Comparison of ENCODE assay signal across 8 mouse cellular contexts in genomic region chrX:38563941-38564541, GRCm38 (mm10). TPM values are rescaled to one million over a fixed set of nuclear protein-coding genes. Genes with fewer than 3 reads are reported as not detected.
A peak's percentile ranks its signal among the peaks of the same experiment; 100 is the strongest.
DNase-seq lines count a peak whose midpoint lies in the region; ATAC-seq lines count a peak whose summit lies in the region.

No protein-coding gene starts in this region.

- no peaks in the 10 kb centered on the region for H3K36me3 ChIP-seq in intestine, embryonic 16.5 days (ENCODE audit: control insufficient read depth, insufficient read depth, low read length)
- H3K36me3 ChIP-seq in limb, embryonic 10.5 days = peaks cover 24% of the 10 kb centered on the region
- peaks cover 24% of the 10 kb centered on the region for H3K36me3 ChIP-seq in midbrain, embryonic 10.5 days
- H3K36me3 ChIP-seq in stomach, embryonic 14.5 days (ENCODE audit: control insufficient read depth, insufficient read depth, low read length) = no peaks in the 10 kb centered on the region

- peak overlapping the region; percentile 60 for H3K4me3 ChIP-seq in intestine, embryonic 16.5 days (ENCODE audit: low read length)
- H3K4me3 ChIP-seq in limb, embryonic 10.5 days = peak overlapping the region; percentile 59
- peak overlapping the region; percentile 63 for H3K4me3 ChIP-seq in midbrain, embryonic 10.5 days
- H3K4me3 ChIP-seq in stomach, embryonic 14.5 days (ENCODE audit: low read depth, low read length) = peak overlapping the region; percentile 44

- H3K9me3 ChIP-seq in intestine, embryonic 16.5 days (ENCODE audit: control insufficient read depth, low read length) = no peaks in the 10 kb centered on the region
- no peaks in the 10 kb centered on the region for H3K9me3 ChIP-seq in limb, embryonic 10.5 days (replicated peaks)
- no peaks in the 10 kb centered on the region for H3K9me3 ChIP-seq in midbrain, embryonic 10.5 days (replicated peaks)
- no peaks in the 10 kb centered on the region for H3K9me3 ChIP-seq in stomach, embryonic 14.5 days (ENCODE audit: control insufficient read depth, low read depth, low read length)

- peak overlapping the region; percentile 80 for H3K9ac ChIP-seq in intestine, embryonic 16.5 days (ENCODE audit: low read depth, low read length)
- H3K9ac ChIP-seq in stomach, embryonic 14.5 days (replicated peaks; ENCODE audit: low read depth, low read length) = peak overlapping the region; percentile 25

- ATAC-seq in intestine, embryonic 16.5 days = peak; percentile 12; the same call in 1 of the 2 replicates
- no peak for ATAC-seq in stomach, embryonic 14.5 days (ENCODE audit: insufficient number of reproducible peaks, insufficient read depth, low FRiP score, low read depth)

- peak; percentile 5 for DNase-seq in embryo, embryonic 9.5 days (ENCODE audit: extremely low spot score)
- DNase-seq in embryo, embryonic 10.5 days (ENCODE audit: low spot score) = no peak
- peak; percentile 50 for DNase-seq in cerebellum, adult 11-12 months
- DNase-seq in frontal cortex, postnatal 14 days (ENCODE audit: low spot score in 2 of 2) = peak; percentile 4 to 12
- peak; percentile 36 for DNase-seq in limb, embryonic 10.5 days (ENCODE audit: low spot score)
- no peak for DNase-seq in midbrain, embryonic 10.5 days (ENCODE audit: low spot score)

- peak overlapping the region; percentile 95 for H3K27ac ChIP-seq in intestine, embryonic 16.5 days (ENCODE audit: low read length)
- peak overlapping the region; percentile 94 for H3K27ac ChIP-seq in limb, embryonic 10.5 days
- peak overlapping the region; percentile 95 for H3K27ac ChIP-seq in midbrain, embryonic 10.5 days (replicated peaks)
- peak overlapping the region; percentile 95; the same call in 1 of the 2 replicates for H3K27ac ChIP-seq in stomach, embryonic 14.5 days (ENCODE audit: low read length)

- WGBS in intestine, embryonic 16.5 days = 16% methylated on average over 14 of the region's 19 CpGs
- WGBS in limb, embryonic 10.5 days = 16% methylated on average over 11 of the region's 19 CpGs
- 24% methylated on average over 14 of the region's 19 CpGs for WGBS in midbrain, embryonic 10.5 days
- 22% methylated on average over 10 of the region's 19 CpGs for WGBS in stomach, embryonic 14.5 days

- peak overlapping the region; percentile 47 for H3K4me2 ChIP-seq in intestine, embryonic 16.5 days (ENCODE audit: low read depth, low read length)
- peak overlapping the region; percentile 59 for H3K4me2 ChIP-seq in stomach, embryonic 14.5 days (replicated peaks; ENCODE audit: low read depth, low read length)

- no peaks in the 10 kb centered on the region for H3K27me3 ChIP-seq in intestine, embryonic 16.5 days (replicated peaks; ENCODE audit: control insufficient read depth, insufficient read depth, low read length)
- no peaks in the 10 kb centered on the region for H3K27me3 ChIP-seq in limb, embryonic 10.5 days (ENCODE audit: low read depth, poor library complexity, severe bottlenecking)
- H3K27me3 ChIP-seq in midbrain, embryonic 10.5 days (ENCODE audit: low read depth, poor library complexity, severe bottlenecking) = no peaks in the 10 kb centered on the region
- no peaks in the 10 kb centered on the region for H3K27me3 ChIP-seq in stomach, embryonic 14.5 days (ENCODE audit: control insufficient read depth, insufficient read depth, low read length)

- H3K4me1 ChIP-seq in intestine, embryonic 16.5 days (ENCODE audit: control insufficient read depth, insufficient read depth, low read length) = no peaks in the 10 kb centered on the region; the same call in 1 of the 2 replicates
- H3K4me1 ChIP-seq in limb, embryonic 10.5 days = no peaks in the 10 kb centered on the region
- peaks cover 6% of the 10 kb centered on the region; the same call in 1 of the 2 replicates for H3K4me1 ChIP-seq in midbrain, embryonic 10.5 days
- no peaks in the 10 kb centered on the region for H3K4me1 ChIP-seq in stomach, embryonic 14.5 days (ENCODE audit: control insufficient read depth, insufficient read depth, low read length)

RNA-seq across cellular contexts. Expression of gene Cul4b, which starts 12.0 kb away (rescaled TPM):
- 21.6 and 21.8 TPM in 2 replicates for polyA plus RNA-seq in intestine, embryonic 16.5 days (2015; fragmentation: Nextera tagmentation; extraction: Ambion mirVana)
- 46.4 and 54.2 TPM in 2 replicates for polyA plus RNA-seq in limb, embryonic 10.5 days (2016; fragmentation: Nextera tagmentation; extraction: Ambion mirVana)
- 35.2 and 37.7 TPM in 2 replicates for polyA plus RNA-seq in midbrain, embryonic 10.5 days (2016; fragmentation: Nextera tagmentation; extraction: Ambion mirVana)
- polyA plus RNA-seq in stomach, embryonic 14.5 days (2014; fragmentation: Nextera tagmentation; extraction: Ambion mirVana) = 37.3 and 38.5 TPM in 2 replicates

RNA-seq across cellular contexts. Expression of gene Mcts1, which starts 36.3 kb away (rescaled TPM):
- 91.5 and 101 TPM in 2 replicates for polyA plus RNA-seq in intestine, embryonic 16.5 days (2015; fragmentation: Nextera tagmentation; extraction: Ambion mirVana)
- 72.2 and 72.9 TPM in 2 replicates for polyA plus RNA-seq in limb, embryonic 10.5 days (2016; fragmentation: Nextera tagmentation; extraction: Ambion mirVana)
- 80.4 TPM in 2 replicates for polyA plus RNA-seq in midbrain, embryonic 10.5 days (2016; fragmentation: Nextera tagmentation; extraction: Ambion mirVana)
- polyA plus RNA-seq in stomach, embryonic 14.5 days (2014; fragmentation: Nextera tagmentation; extraction: Ambion mirVana) = 94.3 and 95.9 TPM in 2 replicates

Comparison
In these comparisons a context has a peak if more than half of its experiments do, and no peak if none do; other contexts are left out.
1. DNase-seq: peak in embryo, embryonic 9.5 days (single experiment), cerebellum, adult 11-12 months (single experiment), frontal cortex, postnatal 14 days (2 of 2) and limb, embryonic 10.5 days (single experiment); none in embryo, embryonic 10.5 days (single experiment) and midbrain, embryonic 10.5 days (single experiment).
2. Peak in every context shown above with its lines, with median percentiles within 50 percentile points of each other: H3K27ac ChIP-seq and H3K4me3 ChIP-seq.